Mouse (Mus musculus) C2C12 (cell line): ENCODE measurements at regions not wholly inside any gene's neighbourhood (a gene's known extent, or its start where the extent isn't known, plus 50 kb on each side); places are given as distances from the start of the nearest gene placed in this dataset.

Source experiments
- FOSL1 ChIP-seq: IDR thresholded peaks from one replicate; pipeline ENCODE4 v1.8.0; 2011; ENCODE audit warnings: mild to moderate bottlenecking, low read length; ENCODE audit not compliant: poor library complexity, insufficient read depth, severe bottlenecking
- MAX ChIP-seq: IDR thresholded peaks from one replicate; pipeline ENCODE4 v1.6.1; 2011; ENCODE audit warnings: mild to moderate bottlenecking, control low read depth
- MYOD1 ChIP-seq: IDR thresholded peaks from one replicate; pipeline ENCODE4 v1.6.1; 2011; ENCODE audit warnings: low read depth; ENCODE audit not compliant: control insufficient read depth, insufficient read length

DNA sequence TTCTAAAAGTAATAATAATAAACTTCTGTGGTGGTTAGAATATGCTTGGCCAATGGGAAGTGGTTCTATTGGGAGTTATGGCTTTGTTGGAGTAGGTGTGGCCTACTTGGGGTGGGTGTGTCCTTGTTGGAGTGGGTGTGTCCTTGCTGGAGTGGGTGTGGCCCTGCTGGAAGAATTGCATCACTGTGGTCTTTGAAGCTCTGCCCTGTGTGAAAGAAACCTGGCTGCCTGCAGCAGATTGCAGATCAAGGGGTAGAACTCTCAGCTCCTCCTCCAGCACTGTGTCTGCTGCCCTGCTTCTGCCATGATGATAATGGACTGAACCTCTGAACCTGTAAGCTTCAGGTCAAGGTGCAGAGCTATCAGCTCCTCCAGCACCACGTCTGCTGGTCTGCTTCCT is 118.1 kb downstream of the Ets2 start:
- TF ChIP-seq FOSL1, result no peak
- no peak for TF ChIP-seq MYOD1
- no peak for TF ChIP-seq MAX
